Mouse (Mus musculus) spleen, adult 2 months (tissue): ENCODE results near the gene Tkt.

ENCODE experiments used
- CTCF ChIP-seq: fragments of 200-500 bp; IDR thresholded peaks from 2 replicates; pipeline ENCODE4 v1.5.1; 2011; ENCODE audit warnings: mild to moderate bottlenecking, inconsistent platforms; ENCODE audit not compliant: insufficient read depth, insufficient read length, insufficient replicate concordance; ENCODE audit errors: extremely low read depth
- POLR2A ChIP-seq: fragments of 200-500 bp; IDR thresholded peaks from 2 replicates; pipeline ENCODE4 v1.6.1; 2011; ENCODE audit warnings: low read depth, low read length, inconsistent platforms

DNA sequence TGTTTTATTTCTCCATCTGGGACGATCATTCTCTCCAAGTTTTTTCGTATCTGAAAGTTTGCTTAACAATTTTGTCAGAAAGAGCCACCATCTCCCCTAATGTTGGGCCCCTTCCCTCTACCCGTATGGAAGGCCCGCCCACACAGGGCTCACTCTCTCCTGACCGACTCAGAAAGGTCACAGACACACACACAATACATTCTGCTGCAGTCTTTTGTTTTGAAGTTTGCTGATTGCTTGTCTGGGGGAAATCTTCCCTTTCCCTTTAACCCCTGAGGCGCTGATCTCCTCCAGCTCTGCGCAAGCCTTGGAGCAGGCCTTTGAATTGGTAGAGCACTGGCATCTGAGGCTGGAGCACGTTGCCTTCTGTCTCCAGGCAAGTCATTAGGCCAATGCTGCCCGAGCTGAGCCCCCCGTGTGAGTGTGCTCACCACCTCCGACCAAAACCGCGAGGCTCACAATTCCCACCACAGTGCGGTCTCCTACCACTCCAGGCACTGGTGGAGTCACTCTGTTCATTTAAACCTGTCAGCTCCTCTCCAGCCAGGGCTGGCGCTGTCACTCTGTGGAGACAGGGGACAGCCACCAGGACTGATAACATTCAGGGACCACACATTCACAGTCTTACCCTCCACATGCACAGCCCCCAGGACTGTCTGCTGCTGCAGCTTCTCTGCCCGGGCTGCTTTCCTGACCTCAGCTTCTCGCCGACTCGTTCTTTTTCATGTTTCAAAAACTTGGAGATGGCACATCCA, 36.5 kb downstream of the Tkt start:
- no peak for TF ChIP-seq POLR2A
- no peak for TF ChIP-seq CTCF
